Mouse (Mus musculus): Measurements from ENCODE around the gene Ift57. TPM values are rescaled to one million over a fixed set of nuclear protein-coding genes. Genes with fewer than 3 reads are reported as not detected.
A peak's percentile ranks its signal among the peaks of the same experiment; 100 is the strongest.

The Ift57 gene
- polyA plus RNA-seq, 1 experiment: 3.9 TPM

DNA sequence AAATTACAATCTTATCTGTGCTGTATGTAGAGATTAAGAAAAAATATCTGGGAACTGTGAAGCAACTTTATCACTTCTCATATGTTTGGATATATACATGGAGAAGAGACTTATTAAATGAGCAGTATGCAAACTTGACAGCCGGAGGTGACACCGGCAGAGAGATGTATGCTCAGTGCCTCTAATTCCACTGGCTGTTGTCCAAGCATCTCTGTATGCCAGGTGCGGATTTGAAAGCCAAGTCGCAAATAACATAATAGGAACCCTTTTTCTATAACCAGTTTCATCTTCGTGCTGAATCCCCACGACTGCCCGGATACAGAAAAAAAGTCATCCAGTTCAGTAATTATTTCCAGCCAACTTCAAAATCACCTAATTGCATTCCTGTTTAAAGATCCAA is 34.4 kb upstream of the Ift57 start:
- no peak overlapping the region for H3K4me3 ChIP-seq (ENCODE audit: control insufficient read depth, insufficient read depth, low read length)
- no peak for TF ChIP-seq CTCF (IDR thresholded peaks at IDR 0.05; ENCODE audit: borderline replicate concordance, control insufficient read depth, extremely low read depth, insufficient read depth, low read length, poor library complexity)
- no peak for TF ChIP-seq POLR2A (IDR thresholded peaks at IDR 0.05; ENCODE audit: control insufficient read depth, extremely low read depth, insufficient read depth, low read length, poor library complexity)
- no peaks in the 10 kb centered on the region for H3K27me3 ChIP-seq (ENCODE audit: control insufficient read depth, insufficient read depth, low read length)
- no peaks in the 10 kb centered on the region for H3K36me3 ChIP-seq (ENCODE audit: control insufficient read depth, insufficient read depth, low read length)
- DNase-seq: no peak
- no peak overlapping the region for H3K27ac ChIP-seq (ENCODE audit: control insufficient read depth, insufficient read depth, low read length)
- WGBS: 94% methylated on average over 7 of the region's 7 CpGs
- H3K4me1 ChIP-seq (replicated peaks; ENCODE audit: control insufficient read depth, insufficient read depth, low read length): no peaks in the 10 kb centered on the region

DNA sequence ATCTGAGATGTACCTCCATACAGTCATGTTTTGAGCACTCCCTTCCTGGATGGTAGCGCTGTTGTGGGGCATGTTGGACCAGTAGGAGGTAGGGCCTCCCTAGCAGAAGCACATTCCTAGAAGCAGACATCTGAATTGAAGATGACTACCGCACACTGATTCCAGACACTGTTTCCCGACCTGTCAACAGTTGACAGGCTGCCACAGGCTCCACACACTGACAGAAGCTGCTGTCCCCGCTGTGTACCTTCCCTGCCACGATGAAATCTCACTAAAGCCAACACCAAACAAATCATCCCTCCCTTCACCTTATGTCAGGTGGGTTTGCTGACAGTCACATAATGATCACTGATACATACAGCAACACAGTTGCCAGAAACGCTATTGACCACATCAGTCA is 19.4 kb upstream of the Ift57 start:
- Histone ChIP-seq H3K27ac (ENCODE audit: control insufficient read depth, insufficient read depth, low read length) (no peak overlapping the region), H3K27me3 (ENCODE audit: control insufficient read depth, insufficient read depth, low read length) (no peaks in the 10 kb centered on the region), H3K36me3 (ENCODE audit: control insufficient read depth, insufficient read depth, low read length) (no peaks in the 10 kb centered on the region), H3K4me1 (replicated peaks; ENCODE audit: control insufficient read depth, insufficient read depth, low read length) (no peaks in the 10 kb centered on the region), H3K4me3 (ENCODE audit: control insufficient read depth, insufficient read depth, low read length) (no peak overlapping the region)
- DNase-seq: no peak
- WGBS: 92% methylated on average over 6 of the region's 6 CpGs
- no peak for TF ChIP-seq CTCF (IDR thresholded peaks at IDR 0.05; ENCODE audit: borderline replicate concordance, control insufficient read depth, extremely low read depth, insufficient read depth, low read length, poor library complexity)
- no peak for TF ChIP-seq POLR2A (IDR thresholded peaks at IDR 0.05; ENCODE audit: control insufficient read depth, extremely low read depth, insufficient read depth, low read length, poor library complexity)

GRCm38 (mm10) chr16:49684961-49685360 is 14.1 kb upstream of the Ift57 start:
- Histone ChIP-seq H3K4me3 (ENCODE audit: control insufficient read depth, insufficient read depth, low read length) (no peak overlapping the region), H3K27ac (ENCODE audit: control insufficient read depth, insufficient read depth, low read length) (no peak overlapping the region), H3K4me1 (replicated peaks; ENCODE audit: control insufficient read depth, insufficient read depth, low read length) (no peaks in the 10 kb centered on the region), H3K27me3 (ENCODE audit: control insufficient read depth, insufficient read depth, low read length) (no peaks in the 10 kb centered on the region), H3K36me3 (ENCODE audit: control insufficient read depth, insufficient read depth, low read length) (no peaks in the 10 kb centered on the region)
- DNase-seq: no peak
- TF ChIP-seq CTCF (IDR thresholded peaks at IDR 0.05; ENCODE audit: borderline replicate concordance, control insufficient read depth, extremely low read depth, insufficient read depth, low read length, poor library complexity) (no peak), POLR2A (IDR thresholded peaks at IDR 0.05; ENCODE audit: control insufficient read depth, extremely low read depth, insufficient read depth, low read length, poor library complexity) (no peak)
- 91% methylated on average over 4 of the region's 4 CpGs for WGBS

DNA sequence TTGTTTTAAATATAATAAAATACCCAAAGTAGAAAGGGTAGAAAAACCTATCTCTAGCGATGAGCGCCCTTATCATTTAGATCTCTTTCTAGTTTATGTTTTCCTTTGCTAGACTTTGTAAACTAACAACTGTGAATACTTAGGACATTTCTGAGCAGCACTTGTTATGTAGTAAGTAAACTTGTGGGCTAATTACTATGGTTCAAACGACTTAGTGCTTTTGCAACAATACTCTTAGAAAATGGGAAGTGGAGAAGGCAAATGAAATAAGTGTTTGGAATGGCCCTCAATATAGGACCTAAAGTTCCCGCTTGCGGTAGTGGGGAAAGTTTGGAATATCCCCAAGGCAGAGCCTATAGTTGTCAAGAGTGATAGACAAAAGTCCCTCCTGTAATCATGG is 788 bp downstream of the Ift57 start:
- no peak overlapping the region for H3K4me3 ChIP-seq (ENCODE audit: control insufficient read depth, insufficient read depth, low read length)
- H3K4me1 ChIP-seq (replicated peaks; ENCODE audit: control insufficient read depth, insufficient read depth, low read length): no peaks in the 10 kb centered on the region
- no peak for DNase-seq
- TF ChIP-seq POLR2A (IDR thresholded peaks at IDR 0.05; ENCODE audit: control insufficient read depth, extremely low read depth, insufficient read depth, low read length, poor library complexity) (no peak), CTCF (IDR thresholded peaks at IDR 0.05; ENCODE audit: borderline replicate concordance, control insufficient read depth, extremely low read depth, insufficient read depth, low read length, poor library complexity) (no peak)
- H3K27me3 ChIP-seq (ENCODE audit: control insufficient read depth, insufficient read depth, low read length): no peaks in the 10 kb centered on the region
- WGBS: 7% methylated on average over 5 of the region's 5 CpGs
- no peak overlapping the region for H3K27ac ChIP-seq (ENCODE audit: control insufficient read depth, insufficient read depth, low read length)
- no peaks in the 10 kb centered on the region for H3K36me3 ChIP-seq (ENCODE audit: control insufficient read depth, insufficient read depth, low read length)

DNA sequence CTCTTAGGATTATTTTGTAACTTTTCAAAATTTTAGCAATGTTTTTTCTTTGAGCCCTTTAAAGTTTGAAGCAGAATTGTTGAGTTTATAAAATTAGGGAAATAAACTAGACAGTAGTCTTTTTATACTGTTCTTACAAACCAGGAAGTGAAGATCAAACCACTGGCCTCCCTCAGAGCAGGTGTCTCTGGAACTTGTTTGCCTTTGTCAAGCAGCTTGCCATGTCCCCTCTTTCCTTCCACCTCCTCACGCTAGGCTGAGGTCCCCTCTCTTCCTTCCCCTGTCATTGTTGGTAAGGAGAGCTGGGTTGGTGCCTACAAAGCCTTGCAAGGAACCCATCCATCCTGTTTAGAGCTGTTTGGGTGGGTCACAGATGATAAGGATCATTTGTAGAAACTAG is 9.0 kb downstream of the Ift57 start:
- DNase-seq: peak; percentile 45
- Histone ChIP-seq H3K4me1 (replicated peaks; ENCODE audit: control insufficient read depth, insufficient read depth, low read length) (peaks cover 5% of the 10 kb centered on the region), H3K4me3 (ENCODE audit: control insufficient read depth, insufficient read depth, low read length) (no peak overlapping the region), H3K27ac (ENCODE audit: control insufficient read depth, insufficient read depth, low read length) (peak overlapping the region; percentile 61), H3K36me3 (ENCODE audit: control insufficient read depth, insufficient read depth, low read length) (peaks cover 8% of the 10 kb centered on the region; the same call in 1 of the 2 replicates), H3K27me3 (ENCODE audit: control insufficient read depth, insufficient read depth, low read length) (no peaks in the 10 kb centered on the region)
- TF ChIP-seq CTCF (IDR thresholded peaks at IDR 0.05; ENCODE audit: borderline replicate concordance, control insufficient read depth, extremely low read depth, insufficient read depth, low read length, poor library complexity) (no peak), POLR2A (IDR thresholded peaks at IDR 0.05; ENCODE audit: control insufficient read depth, extremely low read depth, insufficient read depth, low read length, poor library complexity) (no peak)
- 5% methylated on average over 1 of the region's 1 CpGs for WGBS

DNA sequence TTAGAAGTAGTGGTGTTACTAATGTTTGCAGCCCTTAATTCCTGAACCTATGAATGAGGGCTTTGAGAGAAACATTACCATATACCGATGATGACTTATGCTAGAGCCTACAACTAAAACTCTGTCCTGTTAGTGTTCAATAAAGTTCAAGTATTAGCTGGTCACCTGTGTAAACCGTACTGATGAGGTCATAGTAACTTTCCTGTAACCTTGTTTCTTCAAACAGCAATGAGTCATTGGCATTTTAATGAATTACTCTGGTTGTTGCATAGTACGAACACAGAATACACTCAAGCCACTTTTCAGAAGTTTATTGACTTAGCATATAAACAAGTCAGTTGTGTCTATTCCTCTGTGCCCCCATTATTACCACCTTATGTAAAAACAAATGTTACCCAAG is 11.2 kb downstream of the Ift57 start:
- H3K27ac ChIP-seq (ENCODE audit: control insufficient read depth, insufficient read depth, low read length): no peak overlapping the region
- 97% methylated on average over 3 of the region's 3 CpGs for WGBS
- no peak overlapping the region for H3K4me3 ChIP-seq (ENCODE audit: control insufficient read depth, insufficient read depth, low read length)
- H3K27me3 ChIP-seq (ENCODE audit: control insufficient read depth, insufficient read depth, low read length): no peaks in the 10 kb centered on the region
- peaks cover 5% of the 10 kb centered on the region for H3K4me1 ChIP-seq (replicated peaks; ENCODE audit: control insufficient read depth, insufficient read depth, low read length)
- DNase-seq: no peak
- H3K36me3 ChIP-seq (ENCODE audit: control insufficient read depth, insufficient read depth, low read length): peaks cover 8% of the 10 kb centered on the region; the same call in 1 of the 2 replicates
- TF ChIP-seq POLR2A (IDR thresholded peaks at IDR 0.05; ENCODE audit: control insufficient read depth, extremely low read depth, insufficient read depth, low read length, poor library complexity) (no peak), CTCF (IDR thresholded peaks at IDR 0.05; ENCODE audit: borderline replicate concordance, control insufficient read depth, extremely low read depth, insufficient read depth, low read length, poor library complexity) (no peak)

GRCm38 (mm10) chr16:49713302-49713701 is 14.3 kb downstream of the Ift57 start:
- H3K4me1 ChIP-seq (replicated peaks; ENCODE audit: control insufficient read depth, insufficient read depth, low read length): no peaks in the 10 kb centered on the region

More at GRCm38 (mm10) chr16:49713302-49713701, 14.3 kb downstream of the Ift57 start:
- 95% methylated on average over 3 of the region's 3 CpGs for whole genome bisulfite sequencing
- Histone ChIP-seq H3K4me3 (ENCODE audit: control insufficient read depth, insufficient read depth, low read length) (no peak overlapping the region), H3K27ac (ENCODE audit: control insufficient read depth, insufficient read depth, low read length) (no peak overlapping the region), H3K27me3 (ENCODE audit: control insufficient read depth, insufficient read depth, low read length) (no peaks in the 10 kb centered on the region), H3K36me3 (ENCODE audit: control insufficient read depth, insufficient read depth, low read length) (peaks cover 8% of the 10 kb centered on the region; the same call in 1 of the 2 replicates)
- no peak for TF ChIP-seq CTCF (IDR thresholded peaks at IDR 0.05; ENCODE audit: borderline replicate concordance, control insufficient read depth, extremely low read depth, insufficient read depth, low read length, poor library complexity)
- no peak for TF ChIP-seq POLR2A (IDR thresholded peaks at IDR 0.05; ENCODE audit: control insufficient read depth, extremely low read depth, insufficient read depth, low read length, poor library complexity)
- no peak for DNase-seq
